Mouse (Mus musculus): ENCODE measurements around the gene Strn4. TPM values are rescaled to one million over a fixed set of nuclear protein-coding genes. Genes with fewer than 3 reads are reported as not detected.
A peak's percentile ranks its signal among the peaks of the same experiment; 100 is the strongest.

Gene Strn4
- polyA plus RNA-seq (2015; fragmentation: Nextera tagmentation; extraction: Ambion mirVana), result 184 and 186 TPM in 2 replicates

GRCm38 (mm10) chr7:16815351-16815941, at the start of gene Strn4:
Gene Strn4, plus strand, starts transcription at chr7:16815889.
- H3K4me2 ChIP-seq (replicated peaks), result peak within 1 kb of the TSS; percentile 98
- peak; percentile 86 for ATAC-seq
- 0% methylated on average over 1 of the region's 1 CpGs for WGBS
- peak within 1 kb of the TSS; percentile 99 for H3K27ac ChIP-seq
- peak within 1 kb of the TSS; percentile 89 for H3K4me3 ChIP-seq (replicated peaks)
- H3K36me3 ChIP-seq, result no peaks in the 10 kb centered on the region
- H3K9me3 ChIP-seq, result no peaks in the 10 kb centered on the region
- H3K9ac ChIP-seq (replicated peaks), result peak within 1 kb of the TSS; percentile 99
- peaks cover 88% of the 10 kb centered on the region for H3K4me1 ChIP-seq (replicated peaks)
- H3K27me3 ChIP-seq, result peaks cover 29% of the 10 kb centered on the region

- no peaks in the 10 kb centered on the region for H3K36me3 ChIP-seq
- H3K27me3 ChIP-seq, result no peaks in the 10 kb centered on the region
- WGBS, result 13% methylated on average over 2 of the region's 2 CpGs
- no peak overlapping the region for H3K4me2 ChIP-seq (replicated peaks)
- ATAC-seq, result no peak
- peaks cover 6% of the 10 kb centered on the region; the same call in 1 of the 2 replicates for H3K4me1 ChIP-seq (replicated peaks)
- H3K9me3 ChIP-seq, result no peaks in the 10 kb centered on the region
- H3K9ac ChIP-seq (replicated peaks), result no peak overlapping the region
- no peak overlapping the region for H3K4me3 ChIP-seq (replicated peaks)
- H3K27ac ChIP-seq, result no peak overlapping the region
These were observed 49.2 kb upstream of the Strn4 start for GRCm38 (mm10) chr7:16766443-16766842.

- H3K9me3 ChIP-seq, result no peaks in the 10 kb centered on the region
- no peak for ATAC-seq
- 0 out of 2 replicates have a peak, but pooled peaks cover 3% of the 10 kb centered on the region for H3K27me3 ChIP-seq
- no peaks in the 10 kb centered on the region for H3K36me3 ChIP-seq
- WGBS, result 62% methylated on average over 5 of the region's 5 CpGs
- no peak overlapping the region for H3K9ac ChIP-seq (replicated peaks)
- H3K4me2 ChIP-seq (replicated peaks), result no peak overlapping the region
- H3K4me1 ChIP-seq (replicated peaks), result peaks cover 4% of the 10 kb centered on the region
- no peak overlapping the region for H3K27ac ChIP-seq
- H3K4me3 ChIP-seq (replicated peaks), result no peak overlapping the region
These were observed 39.8 kb upstream of the Strn4 start for GRCm38 (mm10) chr7:16775888-16776287.

- Histone ChIP-seq H3K27me3 (0 out of 2 replicates have a peak, but pooled peaks cover 14% of the 10 kb centered on the region), H3K9ac (replicated peaks) (no peak overlapping the region), H3K36me3 (no peaks in the 10 kb centered on the region), H3K9me3 (no peaks in the 10 kb centered on the region), H3K4me3 (replicated peaks) (no peak overlapping the region), H3K27ac (no peak overlapping the region), H3K4me1 (replicated peaks) (peaks cover 42% of the 10 kb centered on the region), H3K4me2 (replicated peaks) (no peak overlapping the region)
- 86% methylated on average over 5 of the region's 5 CpGs for WGBS
- ATAC-seq, result no peak
These were observed 35.6 kb upstream of the Strn4 start for GRCm38 (mm10) chr7:16780076-16780475.

GRCm38 (mm10) chr7:16780825-16781554, 34.7 kb upstream of the Strn4 start, which contains the start of gene Slc1a5:
Gene Slc1a5, plus strand, starts transcription at chr7:16781340.
- peak; percentile 80 for ATAC-seq
- Histone ChIP-seq H3K9me3 (no peaks in the 10 kb centered on the region), H3K9ac (replicated peaks) (peak within 1 kb of the TSS; percentile 75), H3K4me1 (replicated peaks) (peaks cover 42% of the 10 kb centered on the region), H3K27me3 (0 out of 2 replicates have a peak, but pooled peaks cover 14% of the 10 kb centered on the region), H3K27ac (no peak within 1 kb of the TSS), H3K36me3 (no peaks in the 10 kb centered on the region), H3K4me2 (replicated peaks) (peak within 1 kb of the TSS; percentile 96), H3K4me3 (replicated peaks) (peak within 1 kb of the TSS; percentile 57)
- 2% methylated on average over 34 of the region's 34 CpGs for WGBS

GRCm38 (mm10) chr7:16781555-16781815, 34.2 kb upstream of the Strn4 start:
- 0 out of 2 replicates have a peak, but pooled peaks cover 14% of the 10 kb centered on the region for H3K27me3 ChIP-seq
- peak overlapping the region; percentile 96 for H3K4me2 ChIP-seq (replicated peaks)
- peak overlapping the region; percentile 75 for H3K9ac ChIP-seq (replicated peaks)
- H3K4me3 ChIP-seq (replicated peaks), result peak overlapping the region; percentile 57
- peaks cover 42% of the 10 kb centered on the region for H3K4me1 ChIP-seq (replicated peaks)
- no peaks in the 10 kb centered on the region for H3K36me3 ChIP-seq
- 0% methylated on average over 10 of the region's 10 CpGs for WGBS
- no peak; the same call in 1 of the 2 replicates for ATAC-seq
- no peaks in the 10 kb centered on the region for H3K9me3 ChIP-seq
- no peak overlapping the region for H3K27ac ChIP-seq

- Histone ChIP-seq H3K9me3 (no peaks in the 10 kb centered on the region), H3K9ac (replicated peaks) (peak overlapping the region; percentile 75), H3K27ac (no peak overlapping the region), H3K4me3 (replicated peaks) (peak overlapping the region; percentile 57), H3K36me3 (0 out of 2 replicates have a peak, but pooled peaks cover 2% of the 10 kb centered on the region), H3K4me2 (replicated peaks) (peak overlapping the region; percentile 96), H3K4me1 (replicated peaks) (peaks cover 42% of the 10 kb centered on the region), H3K27me3 (0 out of 2 replicates have a peak, but pooled peaks cover 14% of the 10 kb centered on the region)
- peak; percentile 43 for ATAC-seq
- whole genome bisulfite sequencing, result under 1% methylated on average over 60 of the region's 60 CpGs
These were observed 33.7 kb upstream of the Strn4 start for GRCm38 (mm10) chr7:16781816-16782554.

- H3K9me3 ChIP-seq, result no peaks in the 10 kb centered on the region
- no peak overlapping the region for H3K27ac ChIP-seq
- ATAC-seq, result no peak
- H3K36me3 ChIP-seq, result 0 out of 2 replicates have a peak, but pooled peaks cover 2% of the 10 kb centered on the region
- H3K27me3 ChIP-seq, result 0 out of 2 replicates have a peak, but pooled peaks cover 14% of the 10 kb centered on the region
- H3K9ac ChIP-seq (replicated peaks), result peak overlapping the region; percentile 75
- peak overlapping the region; percentile 96 for H3K4me2 ChIP-seq (replicated peaks)
- peak overlapping the region; percentile 57 for H3K4me3 ChIP-seq (replicated peaks)
- H3K4me1 ChIP-seq (replicated peaks), result peaks cover 42% of the 10 kb centered on the region
- 5% methylated on average over 11 of the region's 11 CpGs for WGBS
These were observed 33.0 kb upstream of the Strn4 start for GRCm38 (mm10) chr7:16782555-16783125.

GRCm38 (mm10) chr7:16783224-16783688, 32.4 kb upstream of the Strn4 start:
- peak overlapping the region; percentile 96 for H3K4me2 ChIP-seq (replicated peaks)
- no peak overlapping the region for H3K27ac ChIP-seq
- peak overlapping the region; percentile 57 for H3K4me3 ChIP-seq (replicated peaks)
- H3K9ac ChIP-seq (replicated peaks), result no peak overlapping the region; the same call in 1 of the 2 replicates
- H3K36me3 ChIP-seq, result 0 out of 2 replicates have a peak, but pooled peaks cover 2% of the 10 kb centered on the region
- 13% methylated on average over 10 of the region's 10 CpGs for WGBS
- H3K9me3 ChIP-seq, result no peaks in the 10 kb centered on the region
- 0 out of 2 replicates have a peak, but pooled peaks cover 14% of the 10 kb centered on the region for H3K27me3 ChIP-seq
- H3K4me1 ChIP-seq (replicated peaks), result peaks cover 42% of the 10 kb centered on the region
- no peak for ATAC-seq

- H3K4me2 ChIP-seq (replicated peaks), result peak overlapping the region; percentile 96
- 0 out of 2 replicates have a peak, but pooled peaks cover 14% of the 10 kb centered on the region for H3K27me3 ChIP-seq
- no peak overlapping the region; the same call in 1 of the 2 replicates for H3K9ac ChIP-seq (replicated peaks)
- WGBS, result 41% methylated on average over 17 of the region's 17 CpGs
- H3K4me1 ChIP-seq (replicated peaks), result peaks cover 42% of the 10 kb centered on the region
- H3K27ac ChIP-seq, result no peak overlapping the region
- no peaks in the 10 kb centered on the region for H3K9me3 ChIP-seq
- 0 out of 2 replicates have a peak, but pooled peaks cover 2% of the 10 kb centered on the region for H3K36me3 ChIP-seq
- no peak for ATAC-seq
- H3K4me3 ChIP-seq (replicated peaks), result peak overlapping the region; percentile 57
These were observed 31.8 kb upstream of the Strn4 start for GRCm38 (mm10) chr7:16783758-16784415.

GRCm38 (mm10) chr7:16784498-16784976, 31.2 kb upstream of the Strn4 start:
- Histone ChIP-seq H3K4me2 (replicated peaks) (peak overlapping the region; percentile 96; the same call in 1 of the 2 replicates), H3K4me3 (replicated peaks) (no peak overlapping the region), H3K9ac (replicated peaks) (no peak overlapping the region), H3K4me1 (replicated peaks) (peaks cover 42% of the 10 kb centered on the region), H3K36me3 (0 out of 2 replicates have a peak, but pooled peaks cover 2% of the 10 kb centered on the region), H3K9me3 (no peaks in the 10 kb centered on the region), H3K27ac (no peak overlapping the region), H3K27me3 (0 out of 2 replicates have a peak, but pooled peaks cover 14% of the 10 kb centered on the region)
- WGBS, result 69% methylated on average over 10 of the region's 10 CpGs
- no peak for ATAC-seq
